Mouse (Mus musculus) spleen, adult 12 weeks (tissue): ENCODE results near the gene Mkrn2os.
"Not testable (repeated sequence)": the region's sequence is repeated elsewhere in the genome, so short reads cannot be mapped to it uniquely, and the experiment has no call there.

Experiments used
- DNase-seq: peaks from one replicate; pipeline ENCODE4 v3.0.0; 2022; ENCODE audit warnings: low spot score

The Mkrn2os gene

GRCm38 (mm10) chr6:115592458-115592857 lies at the start of gene Mkrn2os:
Mkrn2os (minus strand) TSS chr6:115592576.
- DNase-seq = no peak

DNA sequence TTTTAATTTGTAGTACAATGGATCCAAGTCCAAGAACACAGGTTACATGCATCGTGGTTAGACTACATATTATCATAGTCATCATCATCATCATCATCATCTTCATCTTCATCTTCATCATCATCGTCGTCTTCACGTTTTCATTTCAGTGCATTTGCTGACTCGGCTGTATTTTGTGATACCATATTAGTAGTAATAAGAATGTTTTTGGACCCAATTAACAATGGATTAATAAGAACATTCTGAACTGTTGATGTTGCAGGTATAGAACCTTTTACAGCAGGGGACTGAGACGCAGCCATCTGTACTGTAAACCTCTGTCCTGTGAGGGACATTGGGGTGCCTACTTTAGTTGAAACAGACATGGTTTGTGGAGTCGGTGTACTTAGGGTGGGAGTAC lies 45.8 kb upstream of the Mkrn2os start:
- not testable (repeated sequence) for DNase-seq

- no peak for DNase-seq
Observed at GRCm38 (mm10) chr6:115634015-115634414, 41.6 kb upstream of the Mkrn2os start.

DNA sequence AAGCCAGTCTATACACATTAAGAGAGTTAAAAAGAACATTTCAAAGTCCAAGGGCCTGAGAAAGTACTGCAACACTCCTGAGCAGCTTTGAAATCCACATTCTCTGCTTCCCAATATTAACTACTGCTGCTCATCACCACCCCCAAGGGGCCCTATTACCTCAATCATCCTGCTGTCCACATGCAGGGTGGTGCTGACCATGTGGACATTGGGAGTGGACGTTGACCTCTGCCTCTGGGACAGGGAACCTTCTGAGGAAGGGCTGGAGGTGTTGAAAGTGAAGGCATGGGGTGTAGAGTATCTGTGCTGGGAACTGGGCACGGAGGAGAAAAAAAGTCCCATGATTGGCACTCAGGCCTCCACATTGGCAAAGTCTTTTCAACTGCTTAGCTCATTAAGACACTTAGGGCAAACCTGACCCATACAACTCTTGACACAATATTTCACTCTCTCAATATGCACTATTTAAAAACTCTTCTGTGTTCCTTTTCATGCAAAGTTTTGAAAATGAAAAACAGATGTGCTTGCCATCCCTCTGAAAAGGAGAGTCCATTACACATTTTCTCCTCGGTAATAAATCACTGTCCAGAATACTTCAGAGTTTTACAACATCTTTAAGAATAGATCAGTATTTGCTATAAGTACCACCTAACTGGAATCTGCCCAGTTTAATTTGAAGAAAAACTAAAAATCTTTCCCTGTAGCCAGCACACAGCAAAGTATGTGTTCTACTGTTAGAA lies 38.9 kb upstream of the Mkrn2os start:
- DNase-seq = no peak

DNA sequence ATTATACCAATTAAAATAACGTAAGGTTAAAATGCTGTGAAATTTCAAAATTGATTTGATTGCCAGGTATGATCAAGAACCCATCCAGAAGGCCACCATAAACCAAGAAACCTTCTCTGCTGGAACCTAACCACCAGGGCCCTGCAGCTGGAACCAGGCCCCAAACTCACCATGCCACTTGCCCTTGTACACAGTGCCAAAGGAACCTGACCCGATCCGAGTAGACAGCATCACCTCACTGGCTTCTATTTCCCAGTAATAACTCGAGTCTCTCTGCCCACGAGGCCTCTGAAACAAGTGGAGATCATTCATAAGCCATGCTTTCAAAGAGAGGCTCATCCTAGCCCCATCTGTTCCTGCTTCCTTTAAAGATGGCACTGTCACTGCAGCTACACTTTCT lies 33.7 kb upstream of the Mkrn2os start:
- no peak for DNase-seq

DNA sequence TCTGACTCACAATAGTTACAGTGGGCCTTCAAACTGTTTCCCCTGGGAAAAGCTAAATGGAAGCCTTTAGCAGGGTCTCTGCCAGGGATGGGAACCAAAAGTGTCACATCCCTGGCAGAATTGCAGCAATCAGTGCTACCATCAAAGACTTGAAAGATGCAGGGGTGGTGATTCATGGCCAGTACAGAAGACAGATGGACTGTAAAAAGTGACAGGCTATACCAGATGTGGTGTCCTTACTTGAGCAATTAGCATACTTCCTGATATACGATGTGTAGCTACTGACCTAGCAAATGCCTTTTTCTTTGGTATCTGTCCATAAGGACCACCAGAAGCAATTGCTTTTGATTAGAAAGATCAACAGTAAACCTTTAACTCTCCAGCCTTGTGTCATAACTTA lies 28.6 kb upstream of the Mkrn2os start:
- DNase-seq = no peak

DNA sequence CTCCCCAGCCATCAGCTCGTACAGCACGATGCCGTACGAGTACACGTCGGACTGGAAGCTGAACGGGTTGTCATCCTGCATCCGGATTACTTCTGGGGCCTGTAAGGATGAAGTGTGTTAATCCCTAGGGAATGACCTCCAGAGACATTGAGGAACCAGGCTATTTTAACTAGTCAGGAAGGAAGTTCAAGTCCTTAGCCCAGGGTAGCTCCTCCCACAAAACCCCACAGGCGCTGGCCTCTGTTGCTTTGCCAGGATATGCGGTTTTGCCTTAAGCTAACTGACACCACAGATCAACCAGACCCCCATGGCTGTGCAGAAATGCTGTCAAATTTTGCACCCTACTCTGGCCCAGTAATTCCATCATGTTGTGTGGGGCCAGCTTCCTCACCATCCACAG lies 27.4 kb upstream of the Mkrn2os start:
- no peak for DNase-seq

DNA sequence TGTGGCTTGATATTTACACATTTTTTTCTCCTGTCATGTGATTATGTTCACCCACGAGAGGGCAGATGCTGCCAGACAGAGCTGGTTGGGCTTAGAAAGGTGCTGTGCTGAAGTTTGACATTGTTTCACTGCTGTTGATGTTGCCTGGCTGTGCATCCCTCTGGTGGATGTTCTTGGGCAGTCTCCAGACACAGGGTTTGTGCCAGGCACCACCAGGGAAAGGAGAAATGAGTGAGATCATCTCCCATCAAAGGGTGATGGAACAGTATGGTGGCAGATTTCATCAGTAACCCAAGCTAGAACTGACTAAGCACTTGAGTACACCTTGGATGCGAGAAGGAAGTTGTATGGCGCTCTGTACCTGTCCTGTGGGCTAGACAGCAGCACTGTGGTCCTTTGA lies 23.6 kb upstream of the Mkrn2os start:
- DNase-seq = no peak

GRCm38 (mm10) chr6:115613793-115614192 lies 21.4 kb upstream of the Mkrn2os start:
- no peak for DNase-seq

DNA sequence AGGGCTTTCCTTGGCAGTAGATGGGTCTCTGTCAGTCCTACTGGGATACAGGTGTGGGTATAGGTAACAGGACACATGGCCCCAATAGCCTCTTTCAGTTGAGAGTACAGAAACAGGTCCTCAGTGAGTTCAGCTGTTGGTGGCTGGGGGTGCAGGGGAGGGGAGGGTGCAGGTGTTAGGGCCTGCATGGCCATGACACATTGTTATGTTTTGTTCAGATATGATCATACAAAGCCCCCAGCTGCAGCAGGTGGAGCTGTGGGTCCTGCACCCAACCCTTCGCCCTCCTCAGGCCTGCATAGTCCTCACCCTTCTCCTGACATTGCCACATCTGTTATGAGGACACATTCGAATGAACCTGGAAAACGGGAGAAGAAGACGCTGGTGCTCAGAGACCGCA lies 17.9 kb upstream of the Mkrn2os start:
- DNase-seq = no peak

DNA sequence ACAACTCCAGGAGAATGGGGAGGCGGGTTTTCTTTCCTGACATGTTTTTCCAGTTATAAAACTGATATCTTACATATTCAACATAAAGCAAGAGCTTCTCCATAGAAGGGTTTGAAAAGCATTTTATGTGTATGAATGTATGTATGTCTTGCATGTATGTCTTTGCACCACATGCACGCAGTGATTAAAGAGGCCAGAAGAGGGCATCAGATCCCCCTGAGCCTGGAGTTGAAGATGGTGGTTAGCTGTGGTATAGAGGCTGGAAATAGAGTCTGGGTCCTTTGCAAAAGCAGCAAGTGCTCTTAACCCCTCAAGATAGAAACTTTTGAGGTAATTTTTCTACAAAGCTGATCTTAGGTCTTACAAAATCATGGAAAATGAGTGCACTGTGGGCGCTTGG lies 16.7 kb upstream of the Mkrn2os start:
- no peak for DNase-seq

- no peak for DNase-seq
Observed at GRCm38 (mm10) chr6:115607429-115607828, 15.1 kb upstream of the Mkrn2os start.

DNA sequence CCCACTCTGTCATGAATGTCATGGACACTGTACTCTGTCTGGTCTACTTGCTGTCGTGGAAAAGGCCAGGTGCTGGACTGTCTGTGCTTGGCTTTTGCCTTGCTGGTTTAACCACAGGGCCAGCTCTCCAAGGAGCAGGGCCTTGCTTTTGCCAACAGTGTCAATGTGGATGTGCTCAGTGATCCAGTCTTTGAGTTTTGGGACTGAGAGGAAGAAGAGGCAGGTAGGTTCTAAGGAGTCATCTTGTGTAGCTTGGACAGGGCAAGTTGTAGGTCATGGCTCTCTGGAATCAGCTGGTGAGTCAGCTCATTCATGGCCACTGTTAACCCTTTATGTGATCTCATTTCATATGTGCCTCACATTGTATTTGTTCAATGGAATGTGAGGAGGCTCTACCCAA lies 14.1 kb upstream of the Mkrn2os start:
- no peak for DNase-seq

DNA sequence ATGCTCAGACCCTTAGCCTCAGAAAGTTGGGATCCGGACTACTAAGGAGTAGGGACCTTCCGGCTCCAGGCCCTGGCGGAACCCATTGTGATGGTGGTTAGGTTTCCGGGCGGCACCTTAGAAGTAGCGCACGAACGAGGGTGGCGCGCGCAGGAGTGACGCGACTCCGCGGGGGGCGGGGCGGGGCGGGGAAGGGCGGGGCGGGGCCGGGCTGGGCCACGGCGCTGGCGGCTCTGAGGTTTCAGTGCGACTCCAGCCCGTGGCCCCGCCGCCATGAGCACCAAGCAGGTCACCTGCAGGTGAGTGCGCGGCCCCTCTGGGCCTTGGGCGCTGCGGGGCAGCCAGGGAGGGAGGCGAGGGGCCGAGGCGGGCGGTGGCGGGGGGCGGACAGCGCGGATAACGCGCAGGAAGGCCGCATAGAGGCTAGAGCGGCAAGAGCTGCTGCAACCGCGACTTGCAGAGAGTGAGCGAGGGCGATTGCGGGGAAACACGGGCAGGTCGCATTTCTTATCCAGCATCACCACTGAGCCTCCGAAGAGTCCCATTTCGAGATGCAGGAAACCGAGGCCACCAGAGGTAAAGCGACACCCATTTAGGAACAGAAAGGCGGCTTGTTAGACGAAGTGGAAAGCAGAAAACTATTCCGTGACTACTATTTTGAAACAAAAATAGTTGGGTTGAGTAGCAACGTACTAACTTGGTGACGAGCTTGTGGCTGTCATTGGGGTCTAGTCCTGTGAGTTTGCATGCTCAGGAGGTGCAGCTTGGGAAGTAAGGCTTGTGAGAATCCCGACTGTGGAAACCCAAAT lies 9.5 kb upstream of the Mkrn2os start, which contains the start of gene Mkrn2:
Gene Mkrn2 (plus strand): TSS at position 188 of the 809 bp plus-strand sequence.
- peak; percentile 76 for DNase-seq

GRCm38 (mm10) chr6:115601322-115601714 lies 8.9 kb upstream of the Mkrn2os start:
- no peak for DNase-seq

DNA sequence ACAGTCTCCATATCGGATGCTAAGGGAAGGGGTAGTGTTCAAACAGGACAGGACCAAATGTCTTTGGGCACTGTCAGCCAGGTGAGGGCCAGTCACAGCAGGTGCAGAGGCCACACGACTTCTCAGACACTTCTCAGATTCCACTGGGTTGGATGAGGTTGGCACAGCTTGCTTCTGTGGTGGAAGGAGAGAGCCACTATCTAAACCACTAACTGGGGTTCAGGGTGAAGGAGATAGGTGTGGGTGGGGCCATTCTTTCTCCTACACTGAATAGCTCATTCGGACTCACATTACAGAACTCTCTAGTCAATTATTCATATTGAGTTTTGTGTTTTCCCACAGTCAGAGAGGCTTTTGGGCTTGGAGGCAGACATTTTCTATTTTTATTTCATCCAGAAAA lies 3.3 kb upstream of the Mkrn2os start:
- DNase-seq = no peak

- no peak for DNase-seq
Observed at GRCm38 (mm10) chr6:115594463-115594862, 2.1 kb upstream of the Mkrn2os start.

DNA sequence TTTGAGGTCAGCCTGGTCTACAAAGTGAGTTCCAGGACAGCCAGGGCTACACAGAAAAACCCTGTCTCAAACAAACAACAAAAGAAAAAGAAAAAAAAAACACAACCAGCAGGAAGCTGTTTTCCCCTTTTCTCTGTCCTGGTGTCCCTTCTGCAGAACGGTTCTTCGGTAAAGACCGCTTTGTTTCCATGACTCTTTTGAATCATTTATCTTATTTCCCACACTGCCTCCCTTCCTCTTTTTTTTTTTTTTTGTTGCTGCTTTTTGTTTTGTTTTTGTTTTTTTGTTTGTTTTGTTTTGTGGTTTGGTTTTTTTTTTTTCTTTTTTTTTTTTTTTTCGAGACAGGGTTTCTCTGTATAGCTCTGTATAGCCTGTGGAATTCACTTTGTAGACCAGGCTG lies 876 bp upstream of the Mkrn2os start:
- DNase-seq = no peak

- no peak for DNase-seq
Observed at GRCm38 (mm10) chr6:115591692-115592359, 550 bp downstream of the Mkrn2os start.

GRCm38 (mm10) chr6:115586321-115586720 lies 6.1 kb downstream of the Mkrn2os start:
- DNase-seq = no peak

GRCm38 (mm10) chr6:115584176-115584575 lies 8.2 kb downstream of the Mkrn2os start:
- no peak for DNase-seq

GRCm38 (mm10) chr6:115583430-115584125 lies 8.8 kb downstream of the Mkrn2os start:
- DNase-seq = no peak
